Mouse (Mus musculus) left cerebral cortex, postnatal 10 days (tissue): Measurements from ENCODE around the gene Polr2b. TPM values are rescaled to one million over a fixed set of nuclear protein-coding genes. Genes with fewer than 3 reads are reported as not detected.

Experiments
- DNase-seq, 2 experiments: peaks; one replicate each; pipeline ENCODE4 v3.0.0; 2021 to 2022; ENCODE audit warnings: low spot score in 2 of 2, mixed read lengths in 1 of 2; ENCODE audit errors: extremely low spot score in 1 of 2
- intact Hi-C: fragments of 180-260 bp; cut with DNase I; formaldehyde crosslinking; loops from one replicate; pipeline ENCODE4 v1.15.1; 2025
- total RNA-seq, 2 experiments: library from RNA; stranded (reverse); gene quantifications; 2 replicates each; pipeline ENCODE4 v1.2.3; 2021

Polr2b gene
- total RNA-seq, 2 experiments from 2014 or later, result 50.9 to 54.2 TPM

GRCm38 (mm10) chr5:77380321-77380901, 70.5 kb downstream of the Polr2b start:
- intact Hi-C loops, result no loop called here
- DNase-seq, result no peak

DNA sequence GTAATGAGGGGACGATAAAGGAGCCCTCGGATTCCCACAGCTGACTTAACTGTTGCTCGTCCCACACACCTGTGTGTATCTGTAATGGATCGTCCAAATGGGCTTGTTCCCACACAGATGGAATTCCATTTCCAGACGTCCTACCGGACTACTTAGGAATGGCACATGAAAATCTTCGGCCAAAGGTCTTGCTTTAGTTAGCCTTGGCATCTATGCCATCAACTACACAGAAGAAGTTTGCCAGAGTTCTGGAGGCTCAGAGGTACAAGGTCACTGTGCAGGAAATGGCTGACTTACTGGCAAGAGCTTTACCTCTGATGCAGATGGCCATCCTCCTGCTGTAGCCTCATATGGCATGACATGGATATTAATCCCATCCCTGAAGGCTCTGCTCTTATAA, 71.3 kb downstream of the Polr2b start:
- intact Hi-C loops, result no loop called here
- no peak for DNase-seq

DNA sequence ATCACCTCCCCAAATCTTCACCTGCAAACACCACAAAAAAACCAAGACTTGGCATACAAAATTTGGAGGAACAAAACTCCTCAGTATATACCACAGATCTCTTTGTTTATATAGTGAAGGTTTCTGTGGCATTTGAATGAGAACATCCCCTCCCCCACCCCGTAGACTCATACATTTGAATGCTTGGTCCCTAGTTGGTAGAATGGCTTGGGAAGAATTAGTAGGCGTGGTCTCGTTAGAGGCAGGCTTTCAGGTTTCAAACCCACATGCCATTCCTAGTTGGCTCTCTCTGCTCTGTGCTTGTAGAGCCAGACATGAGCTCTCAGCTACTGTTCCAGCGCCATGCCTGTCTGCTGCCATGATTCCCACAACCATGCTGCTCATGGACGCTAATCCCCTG, 71.7 kb downstream of the Polr2b start:
- intact Hi-C loops, result no loop called here
- no peak for DNase-seq

DNA sequence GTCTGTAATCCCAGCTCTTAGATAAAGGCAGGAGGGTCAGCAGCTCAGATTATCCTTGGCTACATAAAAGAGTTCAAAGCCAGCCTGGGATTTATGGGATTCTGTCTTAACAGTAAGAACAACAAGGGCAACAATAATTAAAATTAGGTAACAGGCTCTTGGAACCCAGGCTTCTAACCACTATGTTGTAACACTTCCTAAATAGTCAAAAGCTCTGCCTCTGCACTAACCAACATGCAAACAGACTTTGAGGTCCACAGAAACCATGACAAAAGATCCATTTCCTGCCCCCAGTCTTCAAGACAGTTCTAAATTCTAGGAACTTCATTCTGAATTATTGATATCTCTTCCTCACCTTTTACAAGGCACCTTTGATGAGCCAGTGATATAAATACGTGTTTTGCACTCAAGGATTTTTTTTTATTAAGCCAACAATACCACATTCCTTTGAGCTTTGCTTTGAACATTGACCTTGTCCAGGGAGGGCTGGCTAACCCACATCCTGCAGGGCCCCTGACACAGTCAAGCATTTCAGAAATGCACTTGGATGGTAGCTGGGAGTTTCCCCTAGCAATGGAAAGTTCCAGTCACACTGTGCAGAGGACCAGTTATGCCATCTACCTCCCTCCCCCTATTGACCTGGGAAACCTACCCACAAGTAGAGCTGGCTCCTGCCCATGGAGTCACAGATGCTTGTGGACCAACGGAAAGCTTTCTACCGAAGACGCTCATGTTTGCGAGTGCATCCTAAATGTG, 74.0 kb downstream of the Polr2b start:
- intact Hi-C loops, result no loop called here
- DNase-seq, result no peak

DNA sequence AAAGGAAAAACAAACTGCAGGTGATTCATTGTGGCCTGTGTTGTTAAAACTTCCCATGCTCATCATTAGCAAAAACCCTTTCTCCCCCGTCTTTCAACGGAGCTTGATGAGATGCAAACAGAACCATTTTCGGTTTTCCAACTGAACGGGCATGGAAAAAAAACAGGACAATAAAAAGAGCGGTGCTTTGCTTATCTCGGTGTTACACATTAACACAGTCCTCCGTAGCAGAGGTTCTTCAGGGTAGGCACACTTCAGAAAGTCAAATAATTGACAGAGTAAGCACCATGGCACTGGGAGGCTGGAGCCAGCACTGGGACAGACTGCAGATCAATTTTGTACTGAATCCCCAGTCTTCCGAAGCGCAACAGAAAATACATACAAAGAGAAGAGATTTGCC, 74.8 kb downstream of the Polr2b start:
- DNase-seq, result no peak
- intact Hi-C loops, result no loop called here

GRCm38 (mm10) chr5:77385221-77385620, 75.3 kb downstream of the Polr2b start:
- intact Hi-C loops, result no loop called here

GRCm38 (mm10) chr5:77385900-77386595, 76.1 kb downstream of the Polr2b start:
- DNase-seq, result no peak

More at GRCm38 (mm10) chr5:77385221-77385620, 75.3 kb downstream of the Polr2b start:
- DNase-seq, result no peak

DNA sequence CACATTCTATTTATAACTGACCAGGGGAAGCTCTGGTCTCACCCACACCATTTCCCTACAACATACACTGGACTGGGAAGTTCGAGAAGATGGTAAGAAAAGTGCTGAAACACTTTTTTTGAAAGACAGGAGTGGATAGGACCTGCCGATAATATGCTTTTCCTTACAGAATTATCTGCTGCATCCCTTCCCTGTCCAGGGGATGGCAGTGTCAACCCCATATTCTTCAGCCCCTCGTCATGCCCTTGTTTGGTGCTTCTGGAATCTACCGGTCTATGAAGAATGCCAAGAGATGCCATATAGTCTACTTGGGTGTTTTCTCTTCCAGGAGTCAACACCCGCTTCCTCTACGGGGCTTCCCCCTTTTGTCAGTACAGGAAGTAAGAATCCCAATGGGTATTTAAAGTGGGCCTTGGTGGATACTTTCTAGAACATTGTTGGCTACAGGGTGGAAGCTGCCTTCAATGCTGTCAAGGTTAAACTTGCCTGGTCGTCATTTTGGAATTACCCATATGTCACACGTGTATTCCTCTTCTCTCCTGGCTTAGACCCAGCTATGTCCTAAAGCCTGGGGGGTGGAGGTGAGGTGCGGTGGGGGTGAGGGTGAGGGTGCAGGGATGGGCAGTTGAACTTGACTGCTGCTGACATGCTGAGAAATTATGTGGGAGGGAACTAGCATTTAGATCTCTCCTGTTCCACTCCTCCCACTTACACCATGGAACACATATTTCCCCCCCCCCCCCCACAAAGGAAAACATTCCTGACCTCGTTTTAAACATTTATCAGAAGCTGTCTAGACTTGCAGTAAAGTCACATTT, 76.9 kb downstream of the Polr2b start:
- DNase-seq, result no peak
- intact Hi-C loops, result no loop called here

More at GRCm38 (mm10) chr5:77385900-77386595, 76.1 kb downstream of the Polr2b start:
- intact Hi-C loops, result no loop called here

DNA sequence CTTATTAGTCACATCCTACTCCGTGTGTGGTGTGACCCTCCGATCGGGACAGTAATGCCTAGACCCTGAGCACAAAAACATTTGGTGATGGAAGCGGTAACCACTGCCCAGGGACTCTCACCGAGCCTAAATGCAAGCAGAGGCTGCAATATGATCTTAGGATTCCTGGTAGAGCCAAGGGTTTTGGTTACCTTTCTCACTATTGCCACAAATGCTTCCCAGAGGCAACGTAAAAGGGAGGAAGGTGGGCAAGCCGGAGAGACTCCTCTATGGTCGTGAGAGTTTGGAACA, 77.4 kb downstream of the Polr2b start:
- intact Hi-C loops, result no loop called here
- no peak for DNase-seq

- no peak for DNase-seq
- intact Hi-C loops, result no loop called here
Observed at GRCm38 (mm10) chr5:77388359-77388758, 78.4 kb downstream of the Polr2b start.

DNA sequence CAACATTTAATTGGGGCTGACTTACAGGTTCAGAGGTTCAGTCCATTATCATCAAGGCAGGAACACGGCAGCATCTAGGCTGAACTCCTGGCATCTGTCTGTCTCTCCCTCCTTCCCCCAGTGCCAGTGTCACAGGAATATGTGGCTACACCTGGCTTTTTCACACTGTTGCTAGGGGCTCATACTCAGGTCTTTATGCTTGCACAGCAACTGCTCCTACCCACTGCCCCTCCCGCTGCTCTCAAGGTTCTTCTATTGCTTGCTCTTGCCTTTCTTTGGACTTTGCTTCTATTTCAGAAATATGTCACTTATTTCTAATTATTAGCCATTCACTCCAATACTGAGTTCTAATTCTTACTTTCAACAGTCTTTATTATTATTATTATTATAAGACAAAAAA, 80.3 kb downstream of the Polr2b start:
- no peak for DNase-seq

DNA sequence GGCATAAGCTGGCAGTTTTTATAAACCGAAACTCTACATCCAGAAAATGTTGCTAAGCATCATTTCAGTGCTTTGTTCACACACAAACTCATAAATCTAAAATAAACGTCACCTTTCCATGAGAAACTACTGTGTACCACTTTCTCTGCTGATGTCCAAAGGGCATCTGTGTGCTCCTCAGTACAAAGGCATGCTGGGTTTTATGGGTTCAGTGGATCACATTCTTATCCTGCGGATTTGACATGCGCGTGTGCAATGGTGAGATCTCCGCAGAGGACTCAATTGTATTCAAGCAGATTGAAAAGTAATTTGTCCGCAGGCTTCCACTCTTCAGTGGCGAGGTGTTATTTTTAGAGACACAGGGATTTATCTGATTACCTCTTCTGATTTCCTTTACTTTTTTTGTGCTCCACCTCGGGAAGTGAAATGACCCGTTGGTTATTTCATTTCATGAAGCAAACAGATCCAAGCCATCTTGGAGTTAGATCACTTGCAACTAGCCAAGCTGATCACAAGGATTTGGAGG, 83.2 kb downstream of the Polr2b start:
- DNase-seq, result no peak
- intact Hi-C loops, result no loop called here

More for the DNA sequence above, 80.3 kb downstream of the Polr2b start:
- intact Hi-C loops, result no loop called here

GRCm38 (mm10) chr5:77393990-77394618, 84.2 kb downstream of the Polr2b start:
- intact Hi-C loops, result no loop called here
- no peak for DNase-seq

- no peak for DNase-seq
- intact Hi-C loops, result no loop called here
Observed at GRCm38 (mm10) chr5:77398285-77399057, 88.5 kb downstream of the Polr2b start.
